Mouse (Mus musculus) natural killer cell, adult 2 months (primary cell): ENCODE measurements around the gene Bloc1s4.

Experiments
- DNase-seq, 2 experiments: peaks; one replicate each; pipeline ENCODE4 v3.0.0; 2022; ENCODE audit warnings: low spot score in 2 of 2

Gene Bloc1s4

DNA sequence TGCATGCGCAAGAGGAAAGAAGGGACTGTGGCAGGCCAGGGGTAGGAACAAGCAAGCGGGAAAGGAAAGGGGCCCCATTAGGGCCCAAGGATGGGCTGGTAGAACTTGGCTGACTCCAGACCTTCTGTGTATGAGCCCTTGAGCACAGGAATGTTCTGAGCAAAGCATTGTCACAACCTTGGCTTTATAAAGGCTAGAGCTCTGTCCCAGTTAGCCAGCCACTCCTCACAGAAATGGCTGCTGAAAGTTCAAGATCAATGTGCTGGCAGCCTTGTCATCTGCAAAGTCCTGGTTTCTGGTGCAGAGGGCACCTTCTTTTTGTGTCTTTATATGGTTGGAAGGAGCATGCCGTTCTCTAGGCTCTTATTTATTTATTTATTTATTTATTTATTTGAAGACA is 28.8 kb downstream of the Bloc1s4 start:
- DNase-seq: no peak

DNA sequence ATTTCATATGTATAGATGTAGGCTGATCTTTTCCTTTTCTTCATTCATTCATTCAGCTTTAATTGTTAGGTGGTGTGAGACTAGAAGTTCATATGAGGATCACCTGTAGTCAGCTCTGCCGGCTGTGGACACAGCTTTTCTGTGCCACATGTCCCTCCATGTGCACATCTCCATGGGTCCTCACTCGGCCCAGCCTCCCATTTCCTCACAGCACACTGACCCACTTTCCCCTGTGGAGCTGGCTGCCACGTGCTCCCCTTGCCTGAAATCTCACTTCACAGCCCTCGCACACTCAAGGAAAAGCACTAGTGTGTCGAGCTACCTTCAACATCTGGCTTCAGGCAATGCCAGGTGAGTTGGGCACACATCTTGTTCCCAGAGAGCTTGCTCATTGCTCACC is 29.3 kb downstream of the Bloc1s4 start:
- no peak for DNase-seq

- DNase-seq: no peak
Measured at GRCm38 (mm10) chr5:36717889-36718288, 30.6 kb downstream of the Bloc1s4 start.

- DNase-seq: no peak
Measured at GRCm38 (mm10) chr5:36716816-36717215, 31.6 kb downstream of the Bloc1s4 start.

DNA sequence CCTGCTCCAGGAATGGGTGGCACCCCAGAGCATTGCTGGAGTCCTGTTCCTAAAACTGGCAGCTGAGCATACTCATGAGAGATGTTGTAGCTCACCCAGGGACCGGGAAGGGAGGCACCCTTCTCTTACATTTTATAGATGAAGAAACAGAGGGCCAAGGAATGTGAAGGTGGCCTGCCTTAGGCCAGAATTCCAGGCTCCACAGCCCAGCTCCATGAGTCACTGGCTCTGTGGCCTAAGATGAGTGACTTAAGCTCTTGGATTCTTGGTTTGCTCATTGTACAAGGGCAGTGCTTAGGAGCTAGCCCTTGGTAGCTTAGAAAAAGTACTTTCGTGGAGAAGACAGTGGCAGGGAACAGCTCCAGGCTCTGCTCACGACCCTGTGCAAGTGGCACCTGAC is 33.6 kb downstream of the Bloc1s4 start:
- DNase-seq: no peak

- no peak for DNase-seq
Measured at GRCm38 (mm10) chr5:36713693-36714092, 34.8 kb downstream of the Bloc1s4 start.

GRCm38 (mm10) chr5:36712553-36713534 is 35.6 kb downstream of the Bloc1s4 start:
- DNase-seq: peak; percentile 71 to 80

DNA sequence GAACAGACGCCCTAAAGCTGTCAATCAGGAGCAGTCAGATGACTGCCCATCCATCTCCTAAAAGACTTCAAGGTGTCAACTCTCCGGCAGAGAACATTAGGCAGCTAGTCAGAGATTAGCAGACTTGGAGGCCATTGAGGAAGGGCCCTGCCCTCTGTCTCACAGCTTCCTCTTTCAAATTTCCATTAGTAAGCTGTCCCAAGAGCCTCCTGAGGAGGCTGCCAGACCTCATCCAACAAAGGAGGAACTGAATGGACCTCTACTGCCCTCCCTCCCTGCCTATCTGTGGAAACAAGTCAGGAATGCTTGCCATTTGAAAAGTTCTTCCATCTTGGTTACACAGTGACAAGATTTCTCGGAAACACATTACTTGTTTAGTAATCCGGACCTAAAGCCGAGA is 36.6 kb downstream of the Bloc1s4 start:
- no peak for DNase-seq

GRCm38 (mm10) chr5:36705792-36706191 is 42.7 kb downstream of the Bloc1s4 start:
- DNase-seq: no peak

DNA sequence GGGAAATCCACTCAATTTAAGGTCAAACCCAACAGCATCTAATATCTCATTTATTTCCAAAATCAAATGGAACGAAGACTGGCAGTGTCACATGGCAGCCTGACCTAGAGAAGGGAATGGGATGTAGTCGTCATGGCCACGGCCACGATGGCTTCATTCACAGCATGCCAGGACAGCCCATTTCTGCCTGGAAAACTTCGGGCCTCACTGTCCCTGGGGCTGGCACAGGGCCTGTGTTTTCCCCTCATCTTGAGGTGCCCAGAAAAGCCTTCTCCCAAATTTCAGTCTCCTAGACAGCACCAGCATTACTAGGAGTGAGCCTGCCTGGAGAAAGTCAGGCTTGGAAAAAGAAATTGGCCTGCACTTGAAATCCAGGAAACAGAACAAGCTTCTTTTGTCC is 43.1 kb downstream of the Bloc1s4 start:
- DNase-seq: no peak

DNA sequence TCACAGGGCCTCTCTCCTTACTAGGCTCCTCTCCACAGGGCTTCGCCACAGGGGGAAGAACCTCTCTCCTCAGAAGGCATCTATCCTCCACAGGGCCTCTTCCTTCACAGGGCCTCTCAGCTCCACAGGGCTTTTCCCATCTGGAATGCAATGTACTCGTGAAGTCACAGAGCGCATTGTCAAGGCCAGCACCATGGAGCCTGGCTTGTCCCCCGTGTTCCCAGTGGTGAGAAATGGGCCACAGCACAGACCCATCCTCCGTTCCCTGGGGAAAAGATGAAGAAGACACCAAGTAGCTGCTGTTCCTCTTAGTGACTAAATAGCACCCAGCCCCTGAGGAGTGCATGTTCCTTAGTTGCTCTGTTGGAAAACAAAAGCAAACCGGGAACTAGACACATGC is 43.8 kb downstream of the Bloc1s4 start:
- DNase-seq: no peak

DNA sequence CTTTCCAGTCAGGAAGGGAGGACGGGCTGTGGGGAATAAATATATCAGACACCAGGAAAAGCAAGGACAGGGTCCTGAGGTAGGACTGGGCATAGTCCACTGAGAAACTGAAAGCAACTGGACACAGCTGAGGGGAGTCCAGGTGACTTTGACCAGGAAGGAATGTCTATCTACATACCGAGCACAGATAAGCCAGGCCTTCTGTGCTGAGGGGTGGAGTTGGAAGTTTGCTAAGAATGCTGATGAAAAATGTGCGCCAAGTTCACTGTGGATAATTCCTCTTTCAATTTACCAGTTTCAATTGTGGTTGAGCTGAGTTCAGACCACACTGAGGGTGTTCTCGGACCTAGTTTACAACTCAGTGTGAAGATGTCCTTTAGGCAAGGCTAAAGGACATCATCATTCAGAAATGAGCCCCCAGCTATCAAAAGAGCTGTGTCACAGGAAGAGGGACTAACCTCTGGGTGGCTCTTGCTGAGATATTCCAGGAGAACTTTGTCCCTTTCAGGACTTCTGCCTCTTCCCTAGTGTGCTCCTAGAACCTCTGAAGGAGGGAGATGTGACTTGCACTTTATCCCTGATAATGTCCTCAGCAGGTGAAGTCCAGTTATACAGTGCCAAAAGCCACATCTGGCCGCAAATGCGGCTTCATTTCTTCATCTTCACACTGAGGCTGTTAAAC is 47.4 kb downstream of the Bloc1s4 start:
- DNase-seq: no peak

DNA sequence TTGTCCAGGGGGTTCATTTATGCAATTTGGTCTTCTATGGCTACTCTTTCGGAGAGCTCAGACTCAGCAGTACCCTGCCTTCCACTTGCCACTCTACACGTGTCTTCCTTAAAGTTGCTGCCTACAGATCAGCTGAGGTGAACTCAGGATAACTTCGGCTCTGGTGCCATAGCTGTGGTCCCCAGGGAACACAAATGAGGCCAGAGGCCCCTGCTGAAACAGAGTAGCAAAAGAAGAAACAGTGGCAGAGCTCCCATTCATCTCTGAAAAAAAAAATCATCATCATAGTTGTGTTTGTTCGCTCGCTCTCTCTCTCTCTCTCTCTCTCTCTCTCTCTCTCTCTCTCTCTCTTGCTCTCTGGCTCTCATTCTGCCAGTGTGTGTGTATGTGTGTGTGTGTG is 49.8 kb downstream of the Bloc1s4 start:
- DNase-seq: no peak

- DNase-seq: no peak
Measured at GRCm38 (mm10) chr5:36698067-36698670, 50.3 kb downstream of the Bloc1s4 start.
